Mouse (Mus musculus) cerebellum, adult 11 months (tissue): Measurements from ENCODE around the gene Lrrc41.

ENCODE experiments used
- DNase-seq: peaks from one replicate; pipeline ENCODE4 v3.0.0; 2022

The Lrrc41 gene

DNA sequence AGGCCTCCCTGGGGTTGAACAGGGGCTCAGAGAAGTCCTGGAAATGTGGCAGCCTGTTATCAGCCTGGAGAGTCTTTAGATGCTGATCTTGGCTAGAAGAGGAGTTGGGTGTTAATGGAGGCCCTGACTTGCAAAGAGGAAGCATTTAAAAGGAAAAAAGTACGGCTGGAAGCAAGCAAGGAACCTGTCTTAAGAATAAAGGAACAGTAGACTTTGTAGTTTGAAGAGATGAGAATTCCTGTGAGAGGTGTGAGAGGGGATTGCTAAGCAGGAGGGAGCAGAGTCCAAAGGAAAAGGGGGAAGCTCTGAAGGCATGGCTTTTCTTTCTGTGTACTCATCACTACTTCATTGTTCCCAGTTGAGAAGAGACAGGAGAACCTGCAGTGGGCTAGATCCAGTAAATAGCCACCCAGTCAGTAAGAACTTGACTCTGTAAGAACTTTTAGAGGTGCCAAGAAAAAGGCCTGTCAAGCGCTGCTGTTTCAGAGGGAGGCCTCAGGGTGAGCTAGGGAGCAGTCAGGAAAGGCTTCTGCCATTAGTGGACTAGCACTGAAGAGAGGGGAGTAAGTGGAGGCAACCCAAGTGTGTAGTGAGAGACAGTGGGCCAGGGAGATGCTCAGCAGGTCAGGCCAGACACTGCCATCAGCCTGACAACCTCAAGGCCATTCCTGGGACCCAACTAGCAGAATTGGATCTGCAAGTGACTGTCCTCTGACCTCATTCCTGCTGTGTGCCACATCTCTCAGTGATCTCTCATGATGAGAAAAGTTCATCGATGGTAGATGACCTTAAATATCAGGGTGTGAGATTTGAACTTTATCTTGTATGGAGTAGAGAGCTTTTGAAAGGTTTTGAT is 2.4 kb downstream of the Lrrc41 start:
- peak; percentile 16 for DNase-seq

DNA sequence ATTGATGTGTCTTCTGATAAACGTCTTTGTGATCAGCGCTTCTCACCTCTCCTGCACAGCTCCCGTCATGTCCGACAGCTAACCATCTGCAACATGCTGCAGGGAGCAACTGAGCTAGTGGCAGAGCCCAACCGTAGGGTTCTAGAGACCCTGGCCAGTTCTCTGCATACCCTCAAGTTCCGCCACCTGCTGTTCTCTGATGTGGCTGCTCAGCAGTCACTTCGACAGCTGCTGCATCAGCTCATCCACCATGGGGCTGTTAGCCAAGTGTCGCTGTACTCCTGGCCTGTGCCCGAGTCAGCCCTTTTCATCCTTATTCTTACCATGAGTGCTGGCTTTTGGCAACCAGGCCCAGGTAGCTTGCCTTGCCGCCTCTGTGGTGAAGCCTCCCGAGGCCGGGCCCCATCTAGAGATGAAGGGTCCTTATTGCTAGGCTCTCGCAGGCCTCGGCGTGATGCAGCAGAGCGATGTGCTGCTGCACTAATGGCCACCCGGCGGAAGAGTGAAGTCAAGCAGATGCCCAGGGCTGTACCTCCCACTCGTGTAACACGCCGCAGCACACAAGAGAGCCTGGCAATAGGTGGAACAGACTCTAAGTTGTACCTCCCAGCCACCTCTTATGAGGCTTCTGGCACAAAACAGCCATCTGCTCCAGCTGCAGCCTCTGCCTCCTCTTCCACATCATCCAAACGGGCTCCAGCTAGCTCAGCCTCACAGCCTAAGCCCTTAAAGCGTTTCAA is 13.6 kb downstream of the Lrrc41 start:
- DNase-seq: no peak

DNA sequence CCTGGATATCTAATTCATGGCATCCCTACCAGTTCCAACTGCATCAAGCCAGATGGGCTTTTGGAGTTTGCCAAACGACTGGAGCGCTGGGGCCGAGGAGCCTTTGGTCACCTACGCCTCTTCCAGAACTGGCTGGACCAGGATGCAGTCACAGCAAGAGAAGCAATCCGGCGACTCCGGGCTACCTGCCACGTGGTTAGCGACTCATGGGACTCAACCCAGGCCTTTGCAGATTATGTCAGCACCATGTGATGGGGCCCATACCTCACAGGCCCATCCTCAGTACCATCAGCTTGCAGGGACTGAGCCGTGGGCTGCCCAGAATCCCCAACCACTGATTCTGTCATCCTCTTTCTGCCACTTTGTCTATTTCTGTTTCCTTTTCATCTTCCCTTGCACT is 21.2 kb downstream of the Lrrc41 start:
- DNase-seq: no peak

DNA sequence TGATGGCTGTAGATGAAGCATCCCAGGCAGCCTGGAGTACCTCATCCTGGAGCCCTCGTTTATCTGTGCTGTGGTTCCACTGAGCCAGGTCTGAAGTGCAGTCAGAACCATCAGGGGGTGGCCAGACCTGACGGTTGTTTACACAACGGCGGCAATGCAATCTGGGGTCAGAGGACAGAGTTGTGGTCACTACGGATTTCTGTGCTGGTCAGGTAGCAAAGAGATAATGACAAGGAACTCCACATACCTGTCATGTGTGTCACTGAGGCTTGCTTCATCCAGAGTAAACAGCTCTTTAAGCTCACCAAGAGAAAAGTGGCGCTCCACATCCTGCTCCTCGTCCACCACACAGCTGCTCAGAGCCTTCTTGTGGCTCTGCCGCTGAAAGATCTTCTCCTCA is 22.1 kb downstream of the Lrrc41 start:
- DNase-seq: no peak

DNA sequence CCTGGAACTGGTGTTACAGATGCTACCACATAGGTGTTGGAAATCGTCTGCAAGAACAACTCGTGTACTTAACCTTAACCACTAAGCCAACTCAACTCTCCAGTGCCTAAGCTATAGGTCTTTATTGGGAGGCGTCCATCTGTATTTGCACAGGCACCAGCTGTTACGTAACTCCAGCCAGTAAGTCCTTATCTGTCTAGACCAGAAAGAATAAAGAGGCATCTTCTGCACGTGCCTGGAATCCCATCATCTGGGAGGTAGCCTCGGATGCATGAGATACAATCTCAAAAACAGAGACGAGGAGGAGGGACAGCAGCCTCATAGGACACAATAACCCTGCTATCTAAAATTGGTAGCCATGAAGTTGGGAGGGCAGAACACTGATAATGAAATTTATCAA is 25.9 kb downstream of the Lrrc41 start:
- DNase-seq: no peak

- no peak for DNase-seq
Measured at GRCm38 (mm10) chr4:116105278-116105677, 30.2 kb downstream of the Lrrc41 start.

DNA sequence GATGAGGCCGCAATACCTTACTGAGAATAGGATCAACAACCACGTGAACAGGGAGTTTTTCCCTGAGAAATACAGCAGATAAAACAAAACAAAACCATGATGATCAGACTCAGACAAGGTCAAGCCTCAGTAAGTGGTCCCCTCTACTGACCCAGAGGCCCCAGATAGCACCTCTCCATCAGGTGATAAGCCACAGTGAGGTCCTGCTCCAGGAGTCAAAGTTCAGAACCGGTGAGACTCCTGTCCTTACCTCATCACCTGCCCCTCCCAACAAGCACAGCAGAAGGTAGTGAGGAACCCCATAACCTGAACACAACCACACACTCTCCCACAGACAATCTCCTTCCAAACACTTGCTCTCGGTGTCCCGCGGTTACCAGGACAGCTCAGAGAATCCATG is 35.6 kb downstream of the Lrrc41 start:
- DNase-seq: no peak

DNA sequence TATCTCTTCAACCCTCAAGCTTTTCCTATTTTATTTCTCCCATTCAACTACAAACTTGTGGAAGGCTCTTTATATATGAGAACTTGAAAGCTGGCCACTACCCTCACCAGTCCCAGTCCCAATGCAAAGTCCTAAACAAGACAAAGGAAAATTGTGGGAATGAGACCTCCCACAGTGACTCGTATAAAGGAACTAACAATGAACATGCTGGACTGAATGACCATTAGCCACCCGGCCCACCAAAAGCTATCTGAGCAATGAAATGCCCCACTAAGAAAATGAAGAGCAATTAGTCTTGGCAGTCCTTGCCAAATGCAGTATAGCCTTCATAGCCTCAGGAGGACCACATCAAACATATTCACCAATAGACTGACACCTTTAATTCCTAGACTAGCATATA is 36.4 kb downstream of the Lrrc41 start:
- no peak for DNase-seq

- no peak for DNase-seq
Measured at GRCm38 (mm10) chr4:116122762-116123161, 47.7 kb downstream of the Lrrc41 start.

DNA sequence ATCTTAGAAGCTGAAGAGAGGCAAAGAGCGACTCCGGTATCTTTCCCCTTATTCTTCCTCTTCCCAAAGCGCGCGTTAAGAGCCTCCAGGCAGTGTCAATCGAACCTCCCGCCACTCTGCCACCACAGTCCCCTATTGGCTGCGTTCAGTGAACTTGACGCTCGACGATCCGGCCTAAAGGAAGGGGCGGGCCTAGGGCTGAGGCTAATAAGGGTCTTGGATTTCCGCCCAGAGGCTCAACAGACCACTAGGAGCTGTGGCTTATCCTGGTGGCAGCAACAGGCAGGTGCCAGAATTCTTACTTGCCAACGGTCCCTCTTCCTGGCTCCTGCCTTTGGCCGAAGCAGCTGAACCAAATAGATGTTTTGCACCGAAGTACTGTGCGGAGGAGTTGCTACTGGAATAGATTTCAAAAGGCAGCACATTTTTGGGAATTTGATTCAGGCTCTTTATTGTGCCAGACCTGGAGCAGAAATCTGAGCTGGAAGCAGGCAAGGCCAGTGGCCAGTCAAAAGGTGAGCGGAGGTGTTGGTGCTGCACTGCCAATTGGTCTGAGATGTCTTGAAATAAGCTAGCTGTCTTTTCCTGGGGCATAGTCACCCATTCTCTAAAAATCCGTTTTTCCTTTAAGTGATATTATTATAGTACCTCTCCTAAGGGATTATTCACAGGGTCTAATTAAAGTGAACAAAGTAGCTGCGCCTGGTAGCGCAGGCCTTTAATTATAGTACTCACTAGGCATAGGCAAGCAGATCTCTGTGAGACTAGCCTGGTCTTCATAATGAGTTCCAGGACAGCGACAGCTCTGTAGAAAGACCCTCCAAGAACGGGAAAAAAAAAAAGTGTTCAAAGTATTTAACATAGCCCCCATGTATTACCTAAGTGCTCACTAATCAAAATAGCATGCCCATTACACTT is 48.8 kb downstream of the Lrrc41 start, which contains the start of the genes Rad54l and Pomgnt1:
TSS of gene Rad54l (minus strand) at position 89 of the 918 bp plus-strand sequence.
TSS of gene Pomgnt1 (plus strand) at position 239 of the 918 bp plus-strand sequence.
- peak; percentile 72 for DNase-seq

GRCm38 (mm10) chr4:116125803-116126386 is 50.8 kb downstream of the Lrrc41 start:
- no peak for DNase-seq

- no peak for DNase-seq
Measured at GRCm38 (mm10) chr4:116127956-116128355, 52.9 kb downstream of the Lrrc41 start.

- no peak for DNase-seq
Measured at GRCm38 (mm10) chr4:116133126-116133525, 58.1 kb downstream of the Lrrc41 start.

DNA sequence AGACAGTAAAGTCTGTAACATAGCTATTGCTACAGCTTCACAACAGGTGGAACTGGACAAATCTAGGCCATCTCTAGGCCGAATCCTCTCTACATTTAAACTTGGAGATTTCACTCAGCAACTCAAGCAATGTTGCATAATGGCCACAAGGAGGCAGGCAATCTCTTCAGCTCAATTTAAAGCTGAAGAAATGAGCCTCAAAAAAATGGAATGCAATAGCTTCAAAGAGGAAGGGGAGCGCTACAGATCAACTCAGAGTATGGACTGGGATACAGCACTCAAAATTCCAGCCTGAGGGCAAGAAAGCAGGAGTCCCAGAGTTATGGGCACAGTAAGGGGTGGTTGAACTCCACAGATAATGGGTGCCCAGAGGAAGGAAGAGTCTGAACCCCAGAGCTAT is 59.9 kb downstream of the Lrrc41 start:
- DNase-seq: no peak

DNA sequence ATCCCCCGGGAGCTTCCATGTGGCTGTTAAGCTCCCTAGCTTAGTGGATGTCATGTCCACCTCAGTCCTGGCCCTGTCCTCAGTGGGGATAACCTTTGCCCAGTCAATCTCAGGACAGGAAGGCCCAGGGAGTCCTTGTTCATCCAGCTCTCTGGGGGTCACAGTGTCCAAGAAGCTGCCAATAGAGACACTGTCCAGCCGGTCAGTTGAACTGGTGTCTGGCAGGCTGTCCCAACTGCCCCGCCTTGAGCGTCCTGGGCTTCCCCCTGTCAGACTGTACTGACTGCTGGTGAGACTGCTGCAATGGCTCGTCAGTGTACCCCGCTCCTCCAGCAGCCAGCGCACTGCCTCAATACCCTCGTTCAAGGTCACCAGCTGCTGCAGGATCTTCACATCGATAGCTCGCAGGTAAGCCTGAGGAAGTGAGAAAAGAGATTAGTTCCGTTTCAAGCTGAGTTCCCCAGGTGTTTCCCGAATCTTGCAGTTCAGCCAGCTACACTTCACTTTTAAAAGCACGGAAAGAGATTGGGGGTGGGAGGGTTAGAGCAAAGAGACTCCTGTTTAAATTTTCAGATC is 62.4 kb downstream of the Lrrc41 start:
- no peak for DNase-seq

GRCm38 (mm10) chr4:116140801-116141574 is 65.9 kb downstream of the Lrrc41 start:
- DNase-seq: no peak

- DNase-seq: no peak
Measured at GRCm38 (mm10) chr4:116141736-116142135, 66.7 kb downstream of the Lrrc41 start.

DNA sequence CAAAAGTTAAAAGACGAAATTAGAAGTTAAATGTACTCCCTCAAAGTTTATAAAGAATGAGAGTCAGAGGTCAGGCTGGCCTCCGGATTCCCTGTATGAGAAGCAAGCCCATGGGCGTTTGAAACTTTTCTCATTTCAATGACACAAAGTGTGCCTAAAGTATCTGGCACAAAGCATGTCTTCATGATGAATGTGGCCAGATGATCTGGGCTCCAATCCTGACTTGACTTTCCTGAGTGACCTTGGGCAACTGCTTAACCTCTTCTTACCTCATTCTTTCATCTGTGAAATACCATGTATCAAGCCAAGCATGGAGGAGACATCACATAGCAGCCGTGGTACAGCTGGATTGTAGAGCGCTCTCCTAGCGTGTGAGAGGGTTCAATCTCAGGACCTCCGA is 67.2 kb downstream of the Lrrc41 start:
- no peak for DNase-seq

DNA sequence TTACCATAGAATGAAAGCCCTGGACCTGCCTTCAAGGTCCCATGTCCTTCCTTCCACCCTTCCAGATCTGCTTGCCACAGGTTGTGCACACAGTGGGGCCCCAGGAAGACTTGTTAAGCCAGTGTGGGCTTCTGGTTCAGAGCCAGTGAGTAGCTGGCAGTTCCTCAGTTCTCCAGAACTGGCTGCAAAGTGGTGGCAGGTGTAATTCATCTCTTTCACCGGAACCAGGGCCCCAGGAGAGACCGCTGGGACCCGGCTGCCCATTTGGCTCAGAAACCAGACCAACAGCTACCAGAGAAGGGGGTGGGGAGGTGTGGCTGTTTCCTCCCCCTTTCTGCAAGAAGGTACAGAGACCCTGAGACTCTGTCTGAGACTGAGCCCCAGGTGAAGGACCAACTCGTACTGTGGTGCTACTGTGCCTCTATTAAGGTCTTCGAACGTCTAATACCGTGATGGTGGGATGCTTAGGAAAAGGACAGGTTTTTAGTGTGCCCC is 68.3 kb downstream of the Lrrc41 start:
- peak; percentile 94 for DNase-seq

DNA sequence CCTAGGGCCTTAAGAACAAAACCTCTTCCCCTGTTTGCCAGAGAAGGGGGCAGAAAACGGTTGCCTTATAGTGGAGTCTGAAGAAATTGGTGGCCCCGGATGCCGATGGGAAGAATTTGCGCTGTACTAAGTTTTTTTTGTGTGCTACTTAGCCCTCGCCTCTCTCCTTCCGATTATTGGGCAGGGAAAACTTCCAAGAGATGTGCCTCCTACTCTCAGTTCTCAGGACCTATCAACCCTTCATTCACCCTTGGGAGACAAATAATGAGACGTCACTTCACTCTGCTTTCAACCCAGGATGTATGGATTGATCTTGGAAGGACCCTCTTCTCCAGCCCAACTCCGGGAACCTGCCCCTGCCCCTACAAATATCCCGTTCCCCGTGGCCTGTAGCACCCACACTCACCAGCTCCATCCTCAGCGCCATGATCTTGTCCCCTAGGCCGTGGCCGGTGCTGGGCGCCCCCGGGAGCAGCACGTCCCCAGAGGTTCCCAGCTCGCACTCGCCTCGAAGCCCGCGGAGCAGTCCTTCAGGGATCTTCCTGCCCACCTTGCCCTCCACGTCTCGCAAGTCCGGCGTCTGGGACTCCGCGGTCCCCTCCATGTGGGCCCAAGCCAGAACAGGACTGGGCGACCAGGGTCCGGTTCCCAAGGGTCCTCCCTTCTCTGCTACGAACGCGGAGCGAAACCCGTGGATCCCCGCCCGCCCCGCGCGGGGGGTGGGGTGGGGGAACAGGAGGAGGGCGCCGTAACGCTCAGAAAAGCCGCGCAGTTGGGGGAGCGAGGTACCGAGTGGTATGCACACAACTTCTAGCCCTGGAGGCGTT is 69.0 kb downstream of the Lrrc41 start:
- DNase-seq: peak; percentile 79
